Mouse (Mus musculus): Measurements from ENCODE around the gene Lnx1.

GRCm38 (mm10) chr5:74670877-74671276 is 31.8 kb downstream of the Lnx1 start:
- TF ChIP-seq E2F4 (IDR thresholded peaks at IDR 0.05; ENCODE audit: insufficient read depth): no peak
- TF ChIP-seq USF1 (IDR thresholded peaks at IDR 0.05; ENCODE audit: low read depth): no peak
- no peak for TF ChIP-seq MYOG (IDR thresholded peaks at IDR 0.05; ENCODE audit: control insufficient read depth in 1 of 3, insufficient read depth in 1 of 3, insufficient read length in 2 of 3, low read depth in 2 of 3)
- TF ChIP-seq POLR2A (IDR thresholded peaks at IDR 0.05; ENCODE audit: insufficient read length, low read depth): no peak
- no peak for TF ChIP-seq MAX (IDR thresholded peaks at IDR 0.05; ENCODE audit: low read depth)
- TF ChIP-seq TCF12 (IDR thresholded peaks at IDR 0.05; ENCODE audit: insufficient read depth, poor library complexity, severe bottlenecking): no peak
- TF ChIP-seq CEBPB (IDR thresholded peaks at IDR 0.05; ENCODE audit: insufficient read depth, poor library complexity, severe bottlenecking): no peak
- no peak for TF ChIP-seq TCF3 (IDR thresholded peaks at IDR 0.05; ENCODE audit: insufficient read length, low read depth)
- no peak for TF ChIP-seq SRF (IDR thresholded peaks at IDR 0.05; ENCODE audit: control insufficient read depth, insufficient read length, low read depth)
- no peak for TF ChIP-seq POLR2AphosphoS2 (IDR thresholded peaks at IDR 0.05; ENCODE audit: insufficient read length, low read depth)
- TF ChIP-seq REST (IDR thresholded peaks at IDR 0.05; ENCODE audit: insufficient read depth, insufficient read length): no peak

Data from myocyte (in vitro differentiated cells).